Mouse (Mus musculus) megakaryocyte, embryonic 14.5 days (primary cell): ENCODE measurements at regions not wholly inside any gene's neighbourhood (a gene's known extent, or its start where the extent isn't known, plus 50 kb on each side); places are given as distances from the start of the nearest gene placed in this dataset.

Experiments
- FLI1 ChIP-seq: IDR thresholded peaks from 2 replicates; pipeline ENCODE4 v1.6.1; 2012; ENCODE audit warnings: low read length, inconsistent platforms, mixed read lengths
- GATA1 ChIP-seq: IDR thresholded peaks from 3 replicates; pipeline ENCODE4 v1.6.1; 2012; ENCODE audit warnings: mixed read lengths, low read length, inconsistent platforms, borderline replicate concordance

DNA sequence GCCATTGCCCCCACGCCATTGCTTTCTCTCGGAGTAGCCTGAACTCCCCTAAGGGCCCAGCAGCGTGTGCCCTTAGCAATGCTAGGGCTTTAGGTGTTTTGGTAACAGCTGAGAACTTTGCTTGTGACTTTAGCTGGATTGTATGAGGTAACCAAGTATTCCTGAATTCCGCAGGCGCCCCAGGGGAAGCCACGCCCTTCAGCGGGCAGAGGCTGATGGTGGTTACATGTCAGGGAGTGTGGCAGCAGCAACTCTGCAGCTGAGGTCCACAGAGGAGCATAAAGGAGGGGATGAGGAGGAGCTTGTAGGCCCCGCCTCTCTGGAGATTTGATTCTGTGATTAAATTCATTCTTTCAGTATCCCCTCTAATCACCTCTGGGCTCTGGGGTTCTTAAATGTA is 116.1 kb upstream of the 1700012A03Rik start:
- no peak for TF ChIP-seq GATA1
- TF ChIP-seq FLI1: no peak
